Mouse (Mus musculus) megakaryocyte, embryonic 14.5 days (primary cell): Measurements from ENCODE around the gene Tmem135.

Source experiments
- FLI1 ChIP-seq: IDR thresholded peaks from 2 replicates; pipeline ENCODE4 v1.6.1; 2012; ENCODE audit warnings: low read length, inconsistent platforms, mixed read lengths
- GATA1 ChIP-seq: IDR thresholded peaks from 3 replicates; pipeline ENCODE4 v1.6.1; 2012; ENCODE audit warnings: mixed read lengths, low read length, inconsistent platforms, borderline replicate concordance

DNA sequence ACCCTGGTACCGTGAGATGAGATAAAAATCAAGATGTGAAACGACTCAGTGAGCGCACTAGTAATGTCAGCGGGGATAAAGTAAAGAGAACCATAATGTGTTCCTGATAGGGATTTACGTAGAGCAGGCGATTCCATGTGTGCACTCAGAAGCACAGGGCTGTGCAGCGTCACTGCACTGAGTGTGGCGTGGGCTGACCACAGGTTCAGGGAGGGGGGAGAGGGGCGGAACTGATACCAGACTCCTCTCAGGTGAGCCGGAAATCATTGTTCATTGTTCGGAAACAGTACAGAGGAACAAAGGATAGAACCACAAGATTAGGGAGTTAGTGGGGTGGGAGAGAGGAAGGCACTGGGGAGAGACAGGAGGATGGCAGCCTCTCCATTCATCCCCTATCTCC, 95.8 kb downstream of the Tmem135 start:
- TF ChIP-seq GATA1 (no peak), FLI1 (no peak)
